Mouse (Mus musculus): ENCODE data around the gene Tnmd. TPM values are rescaled to one million over a fixed set of nuclear protein-coding genes. Genes with fewer than 3 reads are reported as not detected.

The Tnmd gene
- polyA plus RNA-seq, 1 experiment from 2014 or later = 1.7 TPM

Other genes starting within 250 kb of the Tnmd start
- 1.2 and 1.8 TPM in 2 replicates for gene Pcdh19, start 162.0 kb upstream of the Tnmd start, polyA plus RNA-seq (2015; fragmentation: Nextera tagmentation; extraction: Ambion mirVana)
- 92.5 and 113 TPM in 2 replicates for gene Tspan6, start 47.4 kb downstream of the Tnmd start, polyA plus RNA-seq (2015; fragmentation: Nextera tagmentation; extraction: Ambion mirVana)
- 9.5 and 9.6 TPM in 2 replicates for gene Srpx2, start 57.4 kb downstream of the Tnmd start, polyA plus RNA-seq (2015; fragmentation: Nextera tagmentation; extraction: Ambion mirVana)
- 3.6 and 4.9 TPM in 2 replicates for gene Sytl4, start 130.8 kb downstream of the Tnmd start, polyA plus RNA-seq (2015; fragmentation: Nextera tagmentation; extraction: Ambion mirVana)
- 34.7 and 42.2 TPM in 2 replicates for gene Cstf2, start 208.2 kb downstream of the Tnmd start, polyA plus RNA-seq (2015; fragmentation: Nextera tagmentation; extraction: Ambion mirVana)

All from intestine, embryonic 15.5 days (tissue).